Mouse (Mus musculus): ENCODE measurements around the gene Gm4969. TPM values are rescaled to one million over a fixed set of nuclear protein-coding genes. Genes with fewer than 3 reads are reported as not detected.
A peak's percentile ranks its signal among the peaks of the same experiment; 100 is the strongest.
"Not testable (repeated sequence)": the region's sequence is repeated elsewhere in the genome, so short reads cannot be mapped to it uniquely, and the experiment has no call there.

Gm4969 gene
- polyA plus RNA-seq, 1 experiment: 0.46 TPM

DNA sequence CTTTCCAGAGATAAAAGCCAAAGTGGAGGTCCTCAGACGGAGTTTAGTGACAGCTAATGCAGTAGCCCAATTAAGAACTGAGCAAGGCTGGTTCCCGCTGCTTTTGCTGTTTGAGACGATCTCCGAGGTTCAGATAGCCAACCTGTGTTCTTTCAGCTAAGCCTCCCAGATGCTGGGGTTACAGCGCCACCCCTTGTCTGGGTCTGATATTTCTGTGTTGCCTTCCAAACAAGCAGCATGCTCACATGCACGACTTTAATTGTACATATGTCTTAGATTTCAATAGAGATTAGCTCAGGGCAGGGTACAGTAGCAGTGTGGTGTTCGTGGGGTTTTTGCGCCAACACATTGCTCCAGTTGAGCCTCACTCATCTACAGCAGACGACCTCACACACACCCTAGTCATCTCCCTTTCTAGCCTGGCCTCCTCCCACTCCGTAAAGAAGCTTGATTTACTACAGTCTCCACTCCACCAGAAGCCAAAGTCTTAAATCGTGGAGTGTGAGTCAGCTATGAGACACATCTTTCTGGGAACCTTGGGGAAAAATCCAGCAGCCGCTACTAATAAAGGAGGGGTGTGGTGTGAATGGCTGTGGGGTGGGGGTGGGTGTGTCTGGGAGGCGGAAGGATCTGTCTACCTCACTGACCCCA lies 37.8 kb upstream of the Gm4969 start:
- Histone ChIP-seq H3K4me3 (ENCODE audit: low read depth, low read length) (no peak overlapping the region), H3K9ac (ENCODE audit: low read depth, poor library complexity, severe bottlenecking) (no peak overlapping the region), H3K27me3 (ENCODE audit: control insufficient read depth, insufficient read depth, low read length, poor library complexity, severe bottlenecking) (no peaks in the 10 kb centered on the region), H3K4me1 (ENCODE audit: control insufficient read depth, insufficient read depth, low read length) (no peaks in the 10 kb centered on the region), H3K36me3 (ENCODE audit: control insufficient read depth, insufficient read depth, low read length, poor library complexity, severe bottlenecking) (peaks cover 12% of the 10 kb centered on the region), H3K9me3 (replicated peaks; ENCODE audit: control insufficient read depth, insufficient read depth, low read length, poor library complexity, severe bottlenecking) (no peaks in the 10 kb centered on the region), H3K27ac (ENCODE audit: insufficient read depth, low read length) (no peak overlapping the region)
- TF ChIP-seq CTCF (IDR thresholded peaks at IDR 0.05; ENCODE audit: low read depth, low read length): peak; percentile 62
- TF ChIP-seq EP300 (IDR thresholded peaks at IDR 0.05; ENCODE audit: insufficient read depth, low read depth, low read length): no peak

DNA sequence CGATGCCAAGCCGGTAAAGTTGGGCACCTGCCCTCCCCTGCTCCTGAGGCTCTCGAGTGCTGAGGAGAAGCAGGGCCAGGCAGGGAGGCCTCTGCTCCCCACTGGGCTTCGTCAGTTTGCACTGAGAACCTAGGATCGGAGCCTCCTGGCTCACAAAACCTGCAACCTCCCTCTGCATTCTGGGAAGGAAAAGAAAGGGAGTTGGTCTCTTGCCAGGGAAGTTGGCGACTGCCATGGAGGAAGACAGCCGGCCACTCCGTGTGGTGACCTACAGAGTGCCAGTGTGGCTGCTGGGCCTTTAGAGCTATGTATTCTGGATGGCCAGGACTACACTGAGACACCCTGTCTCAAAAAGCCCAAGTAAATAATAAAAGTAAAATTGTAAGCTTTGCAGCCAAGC lies 36.6 kb upstream of the Gm4969 start:
- Histone ChIP-seq H3K9me3 (replicated peaks; ENCODE audit: control insufficient read depth, insufficient read depth, low read length, poor library complexity, severe bottlenecking) (no peaks in the 10 kb centered on the region), H3K27me3 (ENCODE audit: control insufficient read depth, insufficient read depth, low read length, poor library complexity, severe bottlenecking) (no peaks in the 10 kb centered on the region), H3K4me1 (ENCODE audit: control insufficient read depth, insufficient read depth, low read length) (peaks cover 2% of the 10 kb centered on the region), H3K36me3 (ENCODE audit: control insufficient read depth, insufficient read depth, low read length, poor library complexity, severe bottlenecking) (peaks cover 12% of the 10 kb centered on the region), H3K27ac (ENCODE audit: insufficient read depth, low read length) (no peak overlapping the region), H3K4me3 (ENCODE audit: low read depth, low read length) (no peak overlapping the region), H3K9ac (ENCODE audit: low read depth, poor library complexity, severe bottlenecking) (no peak overlapping the region)
- TF ChIP-seq EP300 (IDR thresholded peaks at IDR 0.05; ENCODE audit: insufficient read depth, low read depth, low read length) (no peak), POLR2A (IDR thresholded peaks at IDR 0.05; ENCODE audit: insufficient read depth, low read length) (no peak), CTCF (IDR thresholded peaks at IDR 0.05; ENCODE audit: low read depth, low read length) (no peak)

DNA sequence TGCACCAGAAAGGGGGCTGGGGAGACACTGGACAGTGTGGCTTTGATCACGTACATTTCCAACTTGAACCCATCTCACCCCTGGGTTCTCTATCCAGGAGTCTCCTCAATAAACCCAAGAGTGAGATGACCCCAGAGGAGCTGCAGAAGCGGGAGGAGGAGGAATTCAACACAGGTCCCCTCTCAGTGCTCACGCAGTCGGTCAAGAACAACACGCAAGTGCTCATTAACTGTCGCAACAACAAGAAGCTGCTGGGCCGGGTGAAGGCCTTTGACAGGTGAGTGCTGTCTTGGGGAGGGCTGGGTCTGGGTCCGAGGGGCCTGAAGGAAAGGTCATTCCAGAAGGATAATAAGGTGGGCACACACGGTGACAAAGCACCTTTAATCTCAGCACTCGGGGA lies 33.0 kb upstream of the Gm4969 start:
- not testable (repeated sequence) for H3K4me3 ChIP-seq (ENCODE audit: low read depth, low read length); H3K27me3 ChIP-seq (ENCODE audit: control insufficient read depth, insufficient read depth, low read length, poor library complexity, severe bottlenecking); H3K9me3 ChIP-seq (replicated peaks; ENCODE audit: control insufficient read depth, insufficient read depth, low read length, poor library complexity, severe bottlenecking); H3K9ac ChIP-seq (ENCODE audit: low read depth, poor library complexity, severe bottlenecking); H3K27ac ChIP-seq (ENCODE audit: insufficient read depth, low read length); H3K4me1 ChIP-seq (ENCODE audit: control insufficient read depth, insufficient read depth, low read length)
- peaks cover 12% of the 10 kb centered on the region for H3K36me3 ChIP-seq (ENCODE audit: control insufficient read depth, insufficient read depth, low read length, poor library complexity, severe bottlenecking)

DNA sequence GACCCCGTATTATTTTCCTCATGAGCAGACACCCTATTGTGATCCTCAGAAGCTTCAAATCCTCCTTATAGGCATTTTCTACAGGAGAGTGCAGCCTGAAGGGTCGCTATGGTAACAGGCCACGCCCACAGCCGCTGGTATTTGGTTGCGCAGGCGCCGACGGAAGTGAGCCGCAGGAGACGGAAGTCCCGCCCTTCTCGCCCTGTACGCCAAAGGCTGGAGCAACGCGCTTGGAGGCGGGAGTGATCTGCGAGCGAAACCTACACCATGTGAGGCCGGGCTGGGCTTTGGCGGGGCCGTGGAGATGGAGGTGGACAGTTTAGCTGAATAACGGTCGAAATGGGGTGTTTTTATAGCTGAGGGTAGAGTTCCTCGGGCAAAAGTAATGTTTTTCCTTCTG lies 31.5 kb upstream of the Gm4969 start, which contains the start of gene Snrpd2:
Gene Snrpd2 (plus strand): TSS at position 97 of the 400 bp plus-strand sequence.
- Histone ChIP-seq H3K4me1 (ENCODE audit: control insufficient read depth, insufficient read depth, low read length) (peaks cover 2% of the 10 kb centered on the region), H3K9me3 (replicated peaks; ENCODE audit: control insufficient read depth, insufficient read depth, low read length, poor library complexity, severe bottlenecking) (no peaks in the 10 kb centered on the region), H3K4me3 (ENCODE audit: low read depth, low read length) (peak within 1 kb of the TSS; percentile 95), H3K9ac (ENCODE audit: low read depth, poor library complexity, severe bottlenecking) (peak within 1 kb of the TSS; percentile 92), H3K36me3 (ENCODE audit: control insufficient read depth, insufficient read depth, low read length, poor library complexity, severe bottlenecking) (peaks cover 12% of the 10 kb centered on the region), H3K27ac (ENCODE audit: insufficient read depth, low read length) (peak within 1 kb of the TSS; percentile 17; the same call in 1 of the 2 replicates), H3K27me3 (ENCODE audit: control insufficient read depth, insufficient read depth, low read length, poor library complexity, severe bottlenecking) (no peaks in the 10 kb centered on the region)
- no peak for TF ChIP-seq CTCF (IDR thresholded peaks at IDR 0.05; ENCODE audit: low read depth, low read length)
- TF ChIP-seq EP300 (IDR thresholded peaks at IDR 0.05; ENCODE audit: insufficient read depth, low read depth, low read length): 0 out of 2 replicates have a peak, but pooled peaks have one; percentile 23
- peak; percentile 83 for TF ChIP-seq POLR2A (IDR thresholded peaks at IDR 0.05; ENCODE audit: insufficient read depth, low read length)

DNA sequence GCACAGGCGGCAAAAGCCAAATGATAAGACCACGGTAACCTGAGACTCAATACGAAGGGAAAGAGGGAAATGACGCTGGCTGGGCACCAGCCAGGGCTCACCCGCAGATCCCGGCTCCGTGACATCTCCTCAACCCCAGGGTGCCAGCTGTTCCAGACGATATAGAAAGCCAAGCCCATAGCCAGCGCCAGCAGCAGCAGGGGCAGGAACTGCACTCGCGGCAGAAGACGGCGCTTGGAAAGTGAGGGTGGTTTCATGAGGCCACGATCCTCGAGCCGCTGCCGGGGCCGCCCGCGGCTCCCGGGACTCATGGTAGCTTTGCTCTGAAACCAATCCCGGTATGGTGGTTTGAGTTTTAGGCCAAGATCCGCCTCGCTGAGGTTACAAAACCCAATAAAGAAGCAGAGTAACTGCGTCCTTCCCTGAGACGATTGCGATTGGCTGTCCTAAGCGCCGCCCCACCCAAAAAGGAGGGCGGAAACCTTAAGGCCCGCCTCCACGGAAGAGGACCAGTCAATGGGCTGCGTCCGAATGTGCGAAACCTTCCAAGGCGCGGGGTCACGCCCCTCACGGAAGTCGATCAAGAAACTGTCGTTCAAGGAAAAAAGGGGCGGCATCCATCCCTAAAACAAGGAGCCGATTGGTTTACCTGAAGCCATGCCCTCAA lies 30.8 kb upstream of the Gm4969 start, which contains the start of gene Qpctl:
Gene Qpctl (minus strand): TSS at position 417 of the 667 bp plus-strand sequence.
- peak within 1 kb of the TSS; percentile 95 for H3K4me3 ChIP-seq (ENCODE audit: low read depth, low read length)
- peaks cover 2% of the 10 kb centered on the region for H3K4me1 ChIP-seq (ENCODE audit: control insufficient read depth, insufficient read depth, low read length)
- peak within 1 kb of the TSS; percentile 92 for H3K9ac ChIP-seq (ENCODE audit: low read depth, poor library complexity, severe bottlenecking)
- TF ChIP-seq EP300 (IDR thresholded peaks at IDR 0.05; ENCODE audit: insufficient read depth, low read depth, low read length) (no peak), CTCF (IDR thresholded peaks at IDR 0.05; ENCODE audit: low read depth, low read length) (no peak), POLR2A (IDR thresholded peaks at IDR 0.05; ENCODE audit: insufficient read depth, low read length) (no peak)
- H3K27me3 ChIP-seq (ENCODE audit: control insufficient read depth, insufficient read depth, low read length, poor library complexity, severe bottlenecking): no peaks in the 10 kb centered on the region
- peak within 1 kb of the TSS; percentile 17; the same call in 1 of the 2 replicates for H3K27ac ChIP-seq (ENCODE audit: insufficient read depth, low read length)
- H3K9me3 ChIP-seq (replicated peaks; ENCODE audit: control insufficient read depth, insufficient read depth, low read length, poor library complexity, severe bottlenecking): no peaks in the 10 kb centered on the region
- peaks cover 12% of the 10 kb centered on the region for H3K36me3 ChIP-seq (ENCODE audit: control insufficient read depth, insufficient read depth, low read length, poor library complexity, severe bottlenecking)

DNA sequence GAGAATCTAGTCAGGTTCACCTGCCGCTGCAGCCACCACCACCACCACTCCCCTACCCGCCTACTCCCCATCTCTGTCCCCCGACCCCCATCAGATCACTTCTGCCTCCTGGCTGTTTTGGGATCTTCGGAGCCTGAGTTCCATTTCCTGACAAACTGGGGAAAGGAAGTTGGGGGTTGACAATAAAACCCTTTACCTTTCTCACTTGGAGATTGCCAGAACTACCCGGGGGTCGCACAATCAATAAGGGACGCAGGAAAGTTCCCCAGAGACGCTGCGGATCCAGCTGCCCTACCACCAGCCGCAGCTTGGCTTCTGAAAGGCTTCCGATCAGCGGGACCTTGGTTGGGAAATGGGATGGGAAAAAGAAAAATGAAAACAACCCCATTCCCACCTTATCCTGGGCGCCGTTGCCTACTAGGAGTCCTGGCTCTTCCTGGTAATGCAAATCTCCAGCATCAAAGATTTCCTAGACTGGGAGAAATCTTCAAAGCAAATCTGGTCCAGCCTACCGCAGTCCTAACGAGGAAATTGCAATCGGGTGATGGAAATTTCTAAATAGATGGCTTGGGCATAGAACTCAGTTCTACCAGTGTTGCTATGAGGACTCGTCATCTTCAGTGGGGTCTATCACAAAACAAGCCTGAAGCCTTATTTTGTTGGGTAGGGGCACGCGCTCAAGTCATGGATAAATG lies 30.2 kb upstream of the Gm4969 start:
- Histone ChIP-seq H3K27me3 (ENCODE audit: control insufficient read depth, insufficient read depth, low read length, poor library complexity, severe bottlenecking) (no peaks in the 10 kb centered on the region), H3K4me3 (ENCODE audit: low read depth, low read length) (peak overlapping the region; percentile 95), H3K9ac (ENCODE audit: low read depth, poor library complexity, severe bottlenecking) (peak overlapping the region; percentile 92), H3K36me3 (ENCODE audit: control insufficient read depth, insufficient read depth, low read length, poor library complexity, severe bottlenecking) (peaks cover 9% of the 10 kb centered on the region), H3K4me1 (ENCODE audit: control insufficient read depth, insufficient read depth, low read length) (peaks cover 2% of the 10 kb centered on the region), H3K27ac (ENCODE audit: insufficient read depth, low read length) (no peak overlapping the region), H3K9me3 (replicated peaks; ENCODE audit: control insufficient read depth, insufficient read depth, low read length, poor library complexity, severe bottlenecking) (no peaks in the 10 kb centered on the region)
- TF ChIP-seq CTCF (IDR thresholded peaks at IDR 0.05; ENCODE audit: low read depth, low read length) (no peak), EP300 (IDR thresholded peaks at IDR 0.05; ENCODE audit: insufficient read depth, low read depth, low read length) (no peak), POLR2A (IDR thresholded peaks at IDR 0.05; ENCODE audit: insufficient read depth, low read length) (no peak)

Measured in ES-Bruce4 (cell line).